Mouse (Mus musculus) liver (tissue): Measurements from ENCODE around the gene Atp2a1.

Source experiments
- DNase-seq: peaks from one replicate; pipeline ENCODE4 v3.0.0-alpha.2; 2020; ENCODE audit warnings: mixed read lengths

The Atp2a1 gene

DNA sequence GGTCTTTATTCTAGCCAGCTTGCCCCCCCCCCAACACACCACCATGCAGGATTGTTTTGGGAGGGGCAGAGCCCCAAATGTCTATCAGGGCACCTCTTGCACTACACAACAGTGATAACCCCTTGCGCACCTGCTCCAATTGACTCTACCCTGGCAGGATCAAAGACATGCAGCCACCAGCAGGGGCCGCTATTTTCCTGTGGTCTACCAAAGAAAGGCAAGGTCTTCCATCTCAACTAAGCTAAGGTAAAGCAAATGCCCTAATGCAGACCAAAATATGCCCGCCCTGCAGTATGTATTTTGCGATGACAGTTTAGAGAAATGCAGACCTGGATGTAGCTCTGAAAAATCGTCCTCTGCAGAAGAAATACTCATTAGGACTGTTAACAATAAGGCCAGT is 63.4 kb downstream of the Atp2a1 start:
- DNase-seq = peak; percentile 88

DNA sequence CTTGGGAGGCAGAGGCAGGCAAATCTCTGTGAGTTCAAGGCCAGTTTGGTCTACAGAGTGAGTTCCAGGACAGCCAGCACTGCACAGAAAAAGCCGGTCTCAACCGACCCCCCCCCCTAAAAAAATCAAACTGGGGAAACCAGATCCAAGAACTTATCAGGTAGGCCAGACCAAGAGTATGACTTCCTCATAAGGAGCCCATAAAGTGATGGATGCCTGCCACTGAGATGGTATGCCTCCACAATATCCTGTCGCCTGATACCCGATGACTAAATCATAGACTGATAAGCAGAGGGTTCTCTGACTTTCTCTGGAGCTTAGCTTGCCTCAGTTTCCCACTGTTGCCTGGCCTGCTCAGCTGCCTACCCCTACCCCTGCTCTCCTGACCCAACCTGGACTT is 65.1 kb downstream of the Atp2a1 start:
- no peak for DNase-seq

- peak; percentile 45 for DNase-seq
Measured at GRCm38 (mm10) chr7:126397221-126397620, 65.7 kb downstream of the Atp2a1 start.

DNA sequence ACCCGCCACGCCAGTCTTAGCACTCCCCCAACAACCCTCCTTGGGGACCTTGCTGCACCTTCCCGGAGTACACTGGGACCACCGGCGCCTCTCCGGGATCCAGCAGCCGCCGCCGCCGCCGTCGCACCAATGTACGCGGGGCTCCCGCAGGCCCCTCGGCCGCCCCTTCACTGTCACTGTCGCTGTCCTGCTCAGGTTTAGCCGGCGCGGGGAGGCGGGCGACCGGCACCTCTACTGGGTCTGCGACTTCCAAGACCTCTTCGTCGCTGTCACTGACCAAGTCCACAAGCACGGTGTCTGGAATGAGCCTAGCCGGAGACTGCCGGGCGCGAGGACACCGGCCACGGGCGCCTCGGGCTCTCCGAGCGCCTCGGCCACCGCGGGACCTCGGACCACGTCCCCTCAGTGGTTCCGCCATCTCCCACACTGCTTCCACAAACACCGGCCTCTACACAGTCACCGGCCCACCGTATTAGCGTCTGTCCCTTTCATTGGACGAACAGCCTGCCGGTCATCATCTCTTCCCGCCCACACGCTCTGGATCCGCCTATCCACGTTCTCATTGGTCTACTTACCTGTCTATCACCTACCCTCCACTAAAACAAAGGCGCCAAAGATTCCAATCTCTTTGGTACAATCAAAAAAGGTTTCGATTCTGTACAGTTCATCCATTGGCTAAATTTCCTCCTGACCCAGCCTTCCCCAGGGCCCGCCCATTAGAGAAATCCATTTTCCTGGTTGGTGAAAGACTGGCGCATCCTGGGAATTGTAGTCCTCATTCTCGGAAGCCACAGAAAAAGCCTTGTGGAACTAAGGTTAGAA is 66.4 kb downstream of the Atp2a1 start, which contains the start of gene Nfatc2ip:
TSS of gene Nfatc2ip (minus strand) at position 440 of the 822 bp plus-strand sequence.
- DNase-seq = peak; percentile 93
